Mouse (Mus musculus): ENCODE measurements around the gene Chmp3. TPM values are rescaled to one million over a fixed set of nuclear protein-coding genes. Genes with fewer than 3 reads are reported as not detected.

Gene Chmp3
- polyA plus RNA-seq, 1 experiment from 2014 or later: 54.3 TPM

Other genes starting within 250 kb of the Chmp3 start
- 4.6 and 5.5 TPM in 2 replicates for gene Smyd1, start 221.6 kb upstream of the Chmp3 start, polyA plus RNA-seq (2014; fragmentation: Nextera tagmentation; extraction: Ambion mirVana)
- not detected in 2 replicates for gene Cd8b1, start 221.0 kb upstream of the Chmp3 start, polyA plus RNA-seq (2014; fragmentation: Nextera tagmentation; extraction: Ambion mirVana)
- not detected in 2 replicates for gene Cd8a, start 170.4 kb upstream of the Chmp3 start, polyA plus RNA-seq (2014; fragmentation: Nextera tagmentation; extraction: Ambion mirVana)
- gene Rmnd5a, start 103.2 kb upstream of the Chmp3 start, polyA plus RNA-seq (2014; fragmentation: Nextera tagmentation; extraction: Ambion mirVana): 9.7 and 13.0 TPM in 2 replicates
- 18.6 and 19.4 TPM in 2 replicates for gene Rnf103, start 49.9 kb upstream of the Chmp3 start, polyA plus RNA-seq (2014; fragmentation: Nextera tagmentation; extraction: Ambion mirVana)
- 59.7 and 61.1 TPM in 2 replicates for gene Kdm3a, start 89.2 kb downstream of the Chmp3 start, polyA plus RNA-seq (2014; fragmentation: Nextera tagmentation; extraction: Ambion mirVana)
- gene Reep1, start 163.8 kb downstream of the Chmp3 start, polyA plus RNA-seq (2014; fragmentation: Nextera tagmentation; extraction: Ambion mirVana): 99.3 and 118 TPM in 2 replicates

All from neural tube, embryonic 11.5 days (tissue).